Mouse (Mus musculus) midbrain, embryonic 15.5 days (tissue): Measurements from ENCODE around the gene Ewsr1. TPM values are rescaled to one million over a fixed set of nuclear protein-coding genes. Genes with fewer than 3 reads are reported as not detected.

ENCODE experiments used
- ATAC-seq: fragments of 200-750 bp; cut with Nextera tagmentation; replicated peaks from 2 replicates; pipeline ENCODE4 v1.8.0; 2017; ENCODE audit warnings: moderate TSS enrichment
- H3K27ac ChIP-seq: fragments of 300-500 bp; sonication (generic); 2 replicates; pipeline ENCODE4 v1.5.1; 2015; ENCODE audit warnings: mild to moderate bottlenecking, inconsistent platforms
- H3K27me3 ChIP-seq: fragments of 300-500 bp; sonication (generic); replicated peaks from 2 replicates; pipeline ENCODE4 v1.6.1; 2015; ENCODE audit warnings: inconsistent platforms
- H3K36me3 ChIP-seq: fragments of 300-500 bp; sonication (generic); replicated peaks from 2 replicates; pipeline ENCODE4 v1.6.1; 2015; ENCODE audit warnings: inconsistent platforms
- H3K4me1 ChIP-seq: fragments of 300-500 bp; sonication (generic); 2 replicates; pipeline ENCODE4 v1.6.1; 2015; ENCODE audit warnings: inconsistent platforms
- H3K4me2 ChIP-seq: fragments of 300-500 bp; sonication (generic); 2 replicates; pipeline ENCODE4 v1.6.1; 2015; ENCODE audit warnings: inconsistent platforms, mild to moderate bottlenecking, moderate library complexity
- H3K4me3 ChIP-seq: fragments of 300-500 bp; sonication (generic); 2 replicates; pipeline ENCODE4 v1.5.1; 2015; ENCODE audit warnings: mild to moderate bottlenecking, inconsistent platforms
- H3K9ac ChIP-seq: fragments of 300-500 bp; sonication (generic); 2 replicates; pipeline ENCODE4 v1.6.1; 2015; ENCODE audit warnings: mild to moderate bottlenecking, inconsistent platforms
- H3K9me3 ChIP-seq: fragments of 300-500 bp; sonication (generic); 2 replicates; pipeline ENCODE4 v1.6.1; 2016; ENCODE audit warnings: inconsistent platforms
- WGBS: fragments of 180-500 bp; shearing (Covaris S2); methylation state at CpG from one replicate; pipeline ENCODE4 v1.1.7; 2015; ENCODE audit warnings: mixed read lengths; 5-methylcytosine and 5-hydroxymethylcytosine counted together
- microRNA-seq: library from miRNA; unstranded; fragments of <30 nt; microRNA quantifications from one replicate; pipeline ENCODE4, GENCODE M21; 2016
- polyA plus RNA-seq: library from polyadenylated mRNA; unstranded; fragments of >200 nt; fragmentation: Nextera tagmentation; extraction: Ambion mirVana; gene quantifications from 2 replicates; pipeline ENCODE4 v1.2.1, GENCODE M21; 2015

Gene Ewsr1
- polyA plus RNA-seq, 1 experiment from 2014 or later, result 635 TPM

DNA sequence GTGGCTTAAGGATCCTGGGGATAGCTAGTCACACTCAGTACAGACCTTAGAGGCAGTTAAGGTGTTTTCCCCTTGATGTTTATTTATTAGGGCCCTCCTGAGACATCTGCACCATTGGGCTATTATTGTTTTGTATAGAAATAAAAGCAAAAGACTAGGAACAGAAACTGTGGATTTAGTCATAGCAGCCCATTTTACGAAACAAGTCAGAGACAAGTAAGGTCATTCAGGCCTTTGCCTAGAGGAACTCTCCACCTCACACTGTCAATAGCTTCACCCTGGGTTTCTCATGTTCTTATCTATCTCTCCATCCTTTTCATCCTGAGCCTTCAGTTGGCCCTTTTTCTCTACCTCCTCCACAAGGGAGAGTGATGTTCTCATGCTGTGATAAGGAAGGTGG lies 74.0 kb downstream of the Ewsr1 start:
- peaks cover 43% of the 10 kb centered on the region for H3K36me3 ChIP-seq
- no peaks in the 10 kb centered on the region for H3K27me3 ChIP-seq
- H3K27ac ChIP-seq, result no peak overlapping the region
- H3K4me2 ChIP-seq, result no peak overlapping the region
- no peaks in the 10 kb centered on the region for H3K4me1 ChIP-seq
- no peaks in the 10 kb centered on the region for H3K9me3 ChIP-seq
- no peak for ATAC-seq
- no peak overlapping the region for H3K9ac ChIP-seq
- no peak overlapping the region for H3K4me3 ChIP-seq
- 93% methylated on average over 1 of the region's 1 CpGs for WGBS

Small RNA genes lying within 50 kb of the gene (microRNA-seq; reads per million reads assigned to microRNA genes)
- not detected for gene Gm47296

Other genes with a start within 250 kb of the Ewsr1 start
- 63.6 and 66.8 TPM in 2 replicates for gene Nf2, start 249.7 kb downstream of the Ewsr1 start, polyA plus RNA-seq
- gene Nipsnap1, start 225.3 kb downstream of the Ewsr1 start, polyA plus RNA-seq, result 150 and 152 TPM in 2 replicates
- gene Thoc5, start 203.9 kb downstream of the Ewsr1 start, polyA plus RNA-seq, result 58.2 and 59.7 TPM in 2 replicates
- 3.6 and 3.9 TPM in 2 replicates for gene Nefh, start 151.2 kb downstream of the Ewsr1 start, polyA plus RNA-seq
- 110 and 113 TPM in 2 replicates for gene Ap1b1, start 112.4 kb downstream of the Ewsr1 start, polyA plus RNA-seq
- gene Rasl10a, start 41.1 kb downstream of the Ewsr1 start, polyA plus RNA-seq, result 0.77 and 1.3 TPM in 2 replicates
- gene Gas2l1, start 33.9 kb downstream of the Ewsr1 start, polyA plus RNA-seq, result 25.2 and 26.1 TPM in 2 replicates
- 49.5 and 55.4 TPM in 2 replicates for gene Rhbdd3, start 340 bp downstream of the Ewsr1 start, polyA plus RNA-seq
- gene Emid1, start 53.0 kb upstream of the Ewsr1 start, polyA plus RNA-seq, result 9.3 and 10.3 TPM in 2 replicates
- 5.2 and 6.0 TPM in 2 replicates for gene Kremen1, start 162.3 kb upstream of the Ewsr1 start, polyA plus RNA-seq